Mouse (Mus musculus) kidney, postnatal 4 days (tissue): ENCODE measurements around the gene Ppp1r35.
A peak's percentile ranks its signal among the peaks of the same experiment; 100 is the strongest.

Source experiments
- DNase-seq, 2 experiments: peaks; one replicate each; pipeline ENCODE4 v3.0.0; 2021; ENCODE audit warnings: mixed read lengths in 2 of 2

Gene Ppp1r35

GRCm38 (mm10) chr5:137751988-137752387, 26.7 kb upstream of the Ppp1r35 start:
- DNase-seq = no peak

GRCm38 (mm10) chr5:137753111-137753832, 25.4 kb upstream of the Ppp1r35 start:
- no peak for DNase-seq

- DNase-seq = no peak
Measured at GRCm38 (mm10) chr5:137755425-137755824, 23.2 kb upstream of the Ppp1r35 start.

- DNase-seq = no peak
Measured at GRCm38 (mm10) chr5:137756106-137756505, 22.5 kb upstream of the Ppp1r35 start.

GRCm38 (mm10) chr5:137756882-137757661, 21.6 kb upstream of the Ppp1r35 start:
- DNase-seq = peak; percentile 91 to 92

GRCm38 (mm10) chr5:137757887-137758286, 20.8 kb upstream of the Ppp1r35 start:
- DNase-seq = no peak

GRCm38 (mm10) chr5:137758921-137759534, 19.6 kb upstream of the Ppp1r35 start:
- DNase-seq = no peak

- DNase-seq = peak; percentile 84 to 89
Measured at GRCm38 (mm10) chr5:137759971-137760412, 18.7 kb upstream of the Ppp1r35 start.

GRCm38 (mm10) chr5:137764609-137765340, 13.9 kb upstream of the Ppp1r35 start:
- DNase-seq = no peak

GRCm38 (mm10) chr5:137766270-137766669, 12.4 kb upstream of the Ppp1r35 start:
- no peak for DNase-seq

GRCm38 (mm10) chr5:137768475-137768874, 10.2 kb upstream of the Ppp1r35 start:
- no peak for DNase-seq

GRCm38 (mm10) chr5:137770709-137771108, 7.9 kb upstream of the Ppp1r35 start:
- DNase-seq = no peak

- DNase-seq = no peak
Measured at GRCm38 (mm10) chr5:137772755-137773154, 5.9 kb upstream of the Ppp1r35 start.

- no peak for DNase-seq
Measured at GRCm38 (mm10) chr5:137775587-137776290, 2.9 kb upstream of the Ppp1r35 start.

- DNase-seq = peak; percentile 52 to 62
Measured at GRCm38 (mm10) chr5:137776408-137776918, 2.2 kb upstream of the Ppp1r35 start.

GRCm38 (mm10) chr5:137777267-137777845, 1.3 kb upstream of the Ppp1r35 start:
- DNase-seq = no peak

- DNase-seq = peak; percentile 57 to 67
Measured at GRCm38 (mm10) chr5:137779053-137779933, 644 bp downstream of the Ppp1r35 start.

- DNase-seq = no peak
Measured at GRCm38 (mm10) chr5:137781661-137782060, 3.0 kb downstream of the Ppp1r35 start.

- DNase-seq = no peak
Measured at GRCm38 (mm10) chr5:137782776-137783522, 4.3 kb downstream of the Ppp1r35 start.
